Mouse (Mus musculus): ENCODE data around the gene Tceal5.

The Tceal5 gene

DNA sequence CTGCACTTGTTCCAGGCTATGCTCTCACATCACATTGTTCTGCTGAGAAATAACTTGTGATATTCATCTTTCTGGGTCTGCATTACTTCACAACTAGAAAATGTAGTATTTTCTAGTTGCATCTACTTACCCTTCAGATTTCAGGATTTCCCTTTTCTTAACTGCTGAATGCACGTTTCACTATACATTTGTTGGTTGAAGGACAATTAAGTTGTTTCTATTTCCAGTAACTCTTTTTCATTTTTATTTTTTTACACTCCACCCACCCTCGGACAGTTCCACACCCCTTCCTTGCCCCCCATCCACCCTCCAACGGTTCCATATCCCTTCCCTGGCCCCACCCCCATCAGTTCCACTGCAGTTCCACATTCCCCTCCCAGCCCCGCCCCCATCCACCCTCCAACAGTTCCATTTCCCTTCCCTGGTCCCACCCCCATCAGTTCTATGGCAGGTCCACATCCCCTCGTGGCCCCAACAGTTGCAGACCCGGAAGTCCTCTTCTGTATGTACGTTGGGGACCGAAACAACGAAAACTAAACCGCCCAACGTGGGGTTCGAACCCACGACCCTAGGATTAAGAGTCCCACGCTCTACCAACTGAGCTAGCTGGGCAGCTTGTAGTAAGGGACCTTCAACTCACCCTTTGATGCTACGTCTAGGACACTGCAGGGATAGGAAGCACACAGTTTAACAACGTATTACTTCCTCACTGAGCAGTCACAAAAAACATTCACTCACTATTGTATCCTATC, 8.3 kb downstream of the Tceal5 start:
- Histone ChIP-seq H3K9me3 (ENCODE audit: low read length) (no peaks in the 10 kb centered on the region), H3K4me1 (replicated peaks; ENCODE audit: low read depth, low read length) (no peaks in the 10 kb centered on the region), H3K4me3 (replicated peaks; ENCODE audit: low read length) (no peak overlapping the region), H3K27me3 (ENCODE audit: insufficient read depth, low read length) (no peaks in the 10 kb centered on the region), H3K36me3 (ENCODE audit: insufficient read depth, low read length) (no peaks in the 10 kb centered on the region)
- no peak for TF ChIP-seq POU5F1 (IDR thresholded peaks at IDR 0.05; ENCODE audit: borderline replicate concordance, low read length)
- no peak for TF ChIP-seq CTCF (conservative IDR thresholded peaks at IDR 0.05; ENCODE audit: low read length)
- TF ChIP-seq NANOG (IDR thresholded peaks at IDR 0.05; ENCODE audit: borderline replicate concordance, low read length), result no peak

- Histone ChIP-seq H3K4me1 (replicated peaks; ENCODE audit: low read depth, low read length) (peaks cover 7% of the 10 kb centered on the region; the same call in 1 of the 2 replicates), H3K27me3 (ENCODE audit: insufficient read depth, low read length) (no peaks in the 10 kb centered on the region), H3K4me3 (replicated peaks; ENCODE audit: low read length) (no peak overlapping the region), H3K9me3 (ENCODE audit: low read length) (no peaks in the 10 kb centered on the region), H3K36me3 (ENCODE audit: insufficient read depth, low read length) (no peaks in the 10 kb centered on the region)
- TF ChIP-seq CTCF (conservative IDR thresholded peaks at IDR 0.05; ENCODE audit: low read length) (no peak), NANOG (IDR thresholded peaks at IDR 0.05; ENCODE audit: borderline replicate concordance, low read length) (no peak), POU5F1 (IDR thresholded peaks at IDR 0.05; ENCODE audit: borderline replicate concordance, low read length) (no peak)
These were observed 20.6 kb downstream of the Tceal5 start for GRCm38 (mm10) chrX:136183107-136183506.

DNA sequence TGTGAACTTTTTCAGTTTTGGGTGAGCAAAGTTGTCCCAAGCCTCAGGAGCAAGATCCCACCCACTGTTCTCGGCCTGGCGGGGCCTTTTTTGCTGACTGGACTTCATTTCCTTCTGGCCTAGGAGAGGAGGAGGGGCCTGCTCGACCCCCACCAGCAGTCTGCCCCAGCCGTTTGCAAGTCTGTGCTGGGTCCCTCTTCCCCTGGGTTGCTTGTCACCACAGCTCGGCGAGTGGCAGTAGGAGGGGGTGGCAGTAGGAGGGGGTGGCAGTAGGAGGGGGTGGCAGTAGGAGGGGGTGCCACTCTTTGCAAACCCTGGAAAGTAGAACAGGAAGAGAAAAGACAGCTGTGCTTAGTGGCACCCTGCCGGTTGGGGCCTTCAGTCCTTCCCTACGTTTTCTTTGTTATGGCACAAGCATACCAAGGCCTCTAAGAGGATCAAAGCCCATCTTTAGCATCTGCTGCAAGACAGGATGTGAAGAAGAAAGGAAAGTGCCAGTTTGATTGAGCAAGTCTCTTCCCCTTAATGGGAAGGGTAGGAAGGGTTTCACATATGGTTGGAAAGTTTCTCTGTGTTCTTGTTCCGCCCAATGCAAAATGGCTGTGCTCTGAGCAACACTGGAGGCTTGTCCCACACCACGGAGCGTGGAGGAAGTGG, 22.7 kb downstream of the Tceal5 start:
- TF ChIP-seq POU5F1 (IDR thresholded peaks at IDR 0.05; ENCODE audit: borderline replicate concordance, low read length), result no peak
- no peak for TF ChIP-seq NANOG (IDR thresholded peaks at IDR 0.05; ENCODE audit: borderline replicate concordance, low read length)
- TF ChIP-seq CTCF (conservative IDR thresholded peaks at IDR 0.05; ENCODE audit: low read length), result no peak
- no peaks in the 10 kb centered on the region for H3K36me3 ChIP-seq (ENCODE audit: insufficient read depth, low read length)
- H3K27me3 ChIP-seq (ENCODE audit: insufficient read depth, low read length), result no peaks in the 10 kb centered on the region
- H3K4me3 ChIP-seq (replicated peaks; ENCODE audit: low read length), result peak overlapping the region; percentile 29; the same call in 1 of the 2 replicates
- H3K4me1 ChIP-seq (replicated peaks; ENCODE audit: low read depth, low read length), result peaks cover 15% of the 10 kb centered on the region
- no peaks in the 10 kb centered on the region for H3K9me3 ChIP-seq (ENCODE audit: low read length)

GRCm38 (mm10) chrX:136172786-136173185, 30.9 kb downstream of the Tceal5 start:
- Histone ChIP-seq H3K4me1 (replicated peaks; ENCODE audit: low read depth, low read length) (peaks cover 27% of the 10 kb centered on the region), H3K36me3 (ENCODE audit: insufficient read depth, low read length) (peaks cover 11% of the 10 kb centered on the region; the same call in 1 of the 2 replicates), H3K4me3 (replicated peaks; ENCODE audit: low read length) (peak overlapping the region; percentile 86), H3K27me3 (ENCODE audit: insufficient read depth, low read length) (no peaks in the 10 kb centered on the region), H3K9me3 (ENCODE audit: low read length) (no peaks in the 10 kb centered on the region)
- TF ChIP-seq NANOG (IDR thresholded peaks at IDR 0.05; ENCODE audit: borderline replicate concordance, low read length), result no peak
- no peak for TF ChIP-seq CTCF (conservative IDR thresholded peaks at IDR 0.05; ENCODE audit: low read length)
- TF ChIP-seq POU5F1 (IDR thresholded peaks at IDR 0.05; ENCODE audit: borderline replicate concordance, low read length), result no peak

- Histone ChIP-seq H3K27me3 (ENCODE audit: insufficient read depth, low read length) (no peaks in the 10 kb centered on the region), H3K4me3 (replicated peaks; ENCODE audit: low read length) (peak within 1 kb of the TSS; percentile 86), H3K4me1 (replicated peaks; ENCODE audit: low read depth, low read length) (peaks cover 27% of the 10 kb centered on the region), H3K36me3 (ENCODE audit: insufficient read depth, low read length) (peaks cover 11% of the 10 kb centered on the region; the same call in 1 of the 2 replicates), H3K9me3 (ENCODE audit: low read length) (no peaks in the 10 kb centered on the region)
- no peak for TF ChIP-seq POU5F1 (IDR thresholded peaks at IDR 0.05; ENCODE audit: borderline replicate concordance, low read length)
- TF ChIP-seq NANOG (IDR thresholded peaks at IDR 0.05; ENCODE audit: borderline replicate concordance, low read length), result no peak
- no peak for TF ChIP-seq CTCF (conservative IDR thresholded peaks at IDR 0.05; ENCODE audit: low read length)
These were observed 31.5 kb downstream of the Tceal5 start, which contains the start of gene Tceal8 for GRCm38 (mm10) chrX:136172118-136172551. TSS of gene Tceal8 (minus strand) at chrX:136172342.

DNA sequence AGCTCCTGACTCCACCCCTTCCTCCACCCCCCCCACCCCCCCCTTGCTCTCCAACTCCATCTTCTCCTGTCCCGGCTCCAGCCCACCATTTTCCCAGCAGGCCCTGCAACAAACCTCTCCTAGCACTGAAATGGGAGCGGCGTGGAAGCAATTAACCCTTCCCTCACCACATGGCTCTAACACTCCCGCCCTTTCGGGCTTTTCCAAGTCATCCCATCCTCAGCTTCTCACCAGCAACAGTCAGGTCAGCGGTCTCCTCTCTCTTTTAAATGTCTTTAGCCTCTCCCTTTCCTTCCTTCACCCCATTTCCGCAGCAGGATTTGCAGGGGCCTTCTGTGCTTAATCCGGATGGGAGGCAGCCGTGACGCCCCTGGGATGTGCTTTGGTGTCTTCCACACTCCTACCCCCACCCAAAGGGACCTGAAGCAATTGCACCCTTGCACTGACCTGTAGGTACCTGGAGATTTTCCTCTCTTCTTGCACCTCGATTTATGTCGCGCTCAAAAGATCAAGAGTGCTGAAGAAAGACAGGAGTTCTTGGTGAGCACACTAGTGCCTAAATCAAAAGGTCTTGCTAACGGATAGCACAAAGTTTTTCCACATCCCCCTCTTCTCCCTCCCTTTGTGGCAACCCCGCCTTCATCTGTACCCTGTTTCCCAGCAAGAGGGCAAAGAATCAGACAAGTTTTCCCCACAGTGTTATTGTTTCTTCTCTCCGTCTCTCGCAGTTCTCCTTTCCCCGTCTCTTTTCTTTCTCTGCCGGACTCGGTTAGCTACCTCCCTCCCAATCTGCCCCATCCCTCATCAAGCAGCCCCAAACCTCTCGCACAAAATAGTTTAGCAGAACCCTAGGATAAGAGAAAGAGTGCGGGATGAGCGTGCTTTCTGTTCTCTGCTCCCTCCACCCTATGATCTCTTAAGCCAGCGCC, 32.2 kb downstream of the Tceal5 start:
- Histone ChIP-seq H3K4me3 (replicated peaks; ENCODE audit: low read length) (peak overlapping the region; percentile 86), H3K27me3 (ENCODE audit: insufficient read depth, low read length) (no peaks in the 10 kb centered on the region), H3K4me1 (replicated peaks; ENCODE audit: low read depth, low read length) (peaks cover 22% of the 10 kb centered on the region), H3K9me3 (ENCODE audit: low read length) (no peaks in the 10 kb centered on the region), H3K36me3 (ENCODE audit: insufficient read depth, low read length) (peaks cover 11% of the 10 kb centered on the region; the same call in 1 of the 2 replicates)
- TF ChIP-seq CTCF (conservative IDR thresholded peaks at IDR 0.05; ENCODE audit: low read length), result no peak
- no peak for TF ChIP-seq NANOG (IDR thresholded peaks at IDR 0.05; ENCODE audit: borderline replicate concordance, low read length)
- TF ChIP-seq POU5F1 (IDR thresholded peaks at IDR 0.05; ENCODE audit: borderline replicate concordance, low read length), result no peak

DNA sequence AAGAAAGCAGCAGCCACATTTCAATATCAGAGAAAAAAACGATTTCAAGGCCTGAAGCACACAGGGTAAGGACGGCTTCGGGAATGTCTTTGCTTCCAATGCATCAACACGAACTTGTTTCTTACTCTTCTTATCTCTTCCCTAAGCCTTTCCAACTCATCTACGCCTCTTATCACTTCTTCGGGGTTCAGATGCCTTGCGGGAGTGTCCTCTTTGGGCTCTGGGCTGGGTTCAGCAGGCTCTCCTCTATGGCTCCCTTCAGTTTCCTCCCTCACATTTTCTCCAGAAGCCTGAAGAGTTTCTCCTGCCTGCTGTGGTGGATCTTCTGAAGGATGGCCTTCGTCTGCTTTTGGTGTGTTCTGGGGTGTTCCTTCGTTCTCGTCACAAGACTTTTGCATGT, 33.1 kb downstream of the Tceal5 start:
- peaks cover 11% of the 10 kb centered on the region; the same call in 1 of the 2 replicates for H3K36me3 ChIP-seq (ENCODE audit: insufficient read depth, low read length)
- TF ChIP-seq POU5F1 (IDR thresholded peaks at IDR 0.05; ENCODE audit: borderline replicate concordance, low read length) (no peak), NANOG (IDR thresholded peaks at IDR 0.05; ENCODE audit: borderline replicate concordance, low read length) (no peak), CTCF (conservative IDR thresholded peaks at IDR 0.05; ENCODE audit: low read length) (no peak)
- H3K27me3 ChIP-seq (ENCODE audit: insufficient read depth, low read length), result no peaks in the 10 kb centered on the region
- H3K9me3 ChIP-seq (ENCODE audit: low read length), result no peaks in the 10 kb centered on the region
- peaks cover 17% of the 10 kb centered on the region for H3K4me1 ChIP-seq (replicated peaks; ENCODE audit: low read depth, low read length)
- peak overlapping the region; percentile 70 for H3K4me3 ChIP-seq (replicated peaks; ENCODE audit: low read length)

All from E14TG2a.4 (cell line).